Mouse (Mus musculus) liver, embryonic 14.5 days (tissue): ENCODE measurements around the gene Wdfy4. TPM values are rescaled to one million over a fixed set of nuclear protein-coding genes. Genes with fewer than 3 reads are reported as not detected.

Source experiments
- ATAC-seq: fragments of 200-750 bp; cut with Nextera tagmentation; 2 replicates; pipeline ENCODE4 v1.8.0; 2017; ENCODE audit warnings: moderate number of reproducible peaks, mild to moderate bottlenecking, moderate library complexity; ENCODE audit not compliant: insufficient read depth
- DNase-seq, 3 experiments: peaks; one replicate each; pipeline ENCODE4 v3.0.0-alpha.2; 2012 to 2013; ENCODE audit warnings: low read depth in 3 of 3, low spot score in 3 of 3
- H3K27ac ChIP-seq: fragments of 300-500 bp; sonication (generic); 2 replicates; pipeline ENCODE4 v1.5.1; 2014; ENCODE audit warnings: moderate library complexity, mild to moderate bottlenecking, control low read depth, inconsistent platforms
- H3K27me3 ChIP-seq: fragments of 300-500 bp; sonication (generic); 2 replicates; pipeline ENCODE4 v1.6.1; 2014; ENCODE audit warnings: mild to moderate bottlenecking, low read length, moderate library complexity; ENCODE audit not compliant: control insufficient read depth, insufficient read depth
- H3K36me3 ChIP-seq: fragments of 300-500 bp; sonication (generic); replicated peaks from 2 replicates; pipeline ENCODE4 v1.6.1; 2014; ENCODE audit warnings: low read depth; ENCODE audit not compliant: control insufficient read depth, insufficient read depth
- H3K4me1 ChIP-seq, 2 experiments: fragments of 200-500 bp in 1 of 2; fragments of 300-500 bp in 1 of 2; sonication (generic) in 1 of 2; replicated peaks; 2 replicates each; pipeline ENCODE4 v1.6.1; 2012 to 2014; ENCODE audit warnings: antibody characterized with exemption in 1 of 2, inconsistent platforms in 1 of 2, low read length in 1 of 2; ENCODE audit not compliant: control insufficient read depth in 2 of 2, insufficient read depth in 2 of 2
- H3K4me2 ChIP-seq: fragments of 300-500 bp; sonication (generic); 2 replicates; pipeline ENCODE4 v1.6.1; 2014; ENCODE audit warnings: low read depth, mild to moderate bottlenecking, control low read depth, moderate library complexity
- H3K4me3 ChIP-seq, 2 experiments: fragments of 200-500 bp in 1 of 2; fragments of 300-500 bp in 1 of 2; sonication (generic) in 1 of 2; 2 replicates each; pipeline ENCODE4 v1.5.1; 2012 to 2014; ENCODE audit warnings: low read depth in 2 of 2, low read length in 2 of 2, mild to moderate bottlenecking in 2 of 2, control low read depth in 1 of 2, inconsistent platforms in 1 of 2, moderate library complexity in 1 of 2; ENCODE audit not compliant: insufficient read depth in 1 of 2
- H3K9ac ChIP-seq: fragments of 300-500 bp; sonication (generic); replicated peaks from 2 replicates; pipeline ENCODE4 v1.6.1; 2014; ENCODE audit warnings: mild to moderate bottlenecking, control low read depth, moderate library complexity
- H3K9me3 ChIP-seq: fragments of 300-500 bp; sonication (generic); 2 replicates; pipeline ENCODE4 v1.6.1; 2016; ENCODE audit warnings: low read length, mixed read lengths; ENCODE audit not compliant: control insufficient read depth
- CTCF ChIP-seq: IDR thresholded peaks from 2 replicates; pipeline ENCODE4 v1.5.1; 2016; ENCODE audit warnings: antibody characterized with exemption, low read depth, control low read depth
- EP300 ChIP-seq: IDR thresholded peaks from 2 replicates; pipeline ENCODE4 v1.6.1; 2016; ENCODE audit warnings: antibody characterized with exemption, low read depth
- WGBS: fragments of 180-500 bp; shearing (Covaris S2); extraction: QIAGEN DNeasy Blood & Tissue Kit; methylation state at CpG from one replicate; pipeline ENCODE4 v1.1.7; 2014; ENCODE audit not compliant: insufficient replicate concordance; 5-methylcytosine and 5-hydroxymethylcytosine counted together
- polyA plus RNA-seq, 2 experiments: library from polyadenylated mRNA; depleted of rRNA in 1 of 2; stranded (reverse) in 1 of 2; unstranded in 1 of 2; fragments of >200 nt; fragmentation: Nextera tagmentation in 1 of 2; extraction: Ambion mirVana in 1 of 2; gene quantifications; 2 replicates each; pipeline versions ENCODE4 v1.2.1 to v1.2.3; 2012 to 2014

The Wdfy4 gene
- polyA plus RNA-seq, 2 experiments: 1.2 TPM

GRCm38 (mm10) chr14:33189849-33190423 is 4.6 kb upstream of the Wdfy4 start:
- Histone ChIP-seq H3K4me1 (no peaks in the 10 kb centered on the region), H3K36me3 (no peaks in the 10 kb centered on the region), H3K9ac (no peak overlapping the region), H3K27ac (no peak overlapping the region), H3K4me2 (no peak overlapping the region), H3K9me3 (no peaks in the 10 kb centered on the region), H3K27me3 (no peaks in the 10 kb centered on the region), H3K4me3 (no peak overlapping the region)
- no peak for DNase-seq
- WGBS: 81% methylated on average over 21 of the region's 21 CpGs
- no peak for ATAC-seq
- TF ChIP-seq EP300: no peak
- TF ChIP-seq CTCF: no peak

- H3K27me3 ChIP-seq: no peaks in the 10 kb centered on the region
- TF ChIP-seq CTCF: no peak
- TF ChIP-seq EP300: no peak
- ATAC-seq (no peak), DNase-seq (no peak)
- no peak overlapping the region for H3K4me2 ChIP-seq
- 58% methylated on average over 10 of the region's 10 CpGs for WGBS
- no peaks in the 10 kb centered on the region for H3K36me3 ChIP-seq
- H3K9me3 ChIP-seq: no peaks in the 10 kb centered on the region
- H3K27ac ChIP-seq: no peak overlapping the region
- H3K4me3 ChIP-seq: no peak overlapping the region
- no peak overlapping the region for H3K9ac ChIP-seq
- no peaks in the 10 kb centered on the region for H3K4me1 ChIP-seq
These were observed 3.9 kb upstream of the Wdfy4 start for GRCm38 (mm10) chr14:33189230-33189629.

GRCm38 (mm10) chr14:33187201-33187600 is 1.9 kb upstream of the Wdfy4 start:
- 53% methylated on average over 4 of the region's 4 CpGs for WGBS
- no peak for DNase-seq
- H3K36me3 ChIP-seq: no peaks in the 10 kb centered on the region

DNA sequence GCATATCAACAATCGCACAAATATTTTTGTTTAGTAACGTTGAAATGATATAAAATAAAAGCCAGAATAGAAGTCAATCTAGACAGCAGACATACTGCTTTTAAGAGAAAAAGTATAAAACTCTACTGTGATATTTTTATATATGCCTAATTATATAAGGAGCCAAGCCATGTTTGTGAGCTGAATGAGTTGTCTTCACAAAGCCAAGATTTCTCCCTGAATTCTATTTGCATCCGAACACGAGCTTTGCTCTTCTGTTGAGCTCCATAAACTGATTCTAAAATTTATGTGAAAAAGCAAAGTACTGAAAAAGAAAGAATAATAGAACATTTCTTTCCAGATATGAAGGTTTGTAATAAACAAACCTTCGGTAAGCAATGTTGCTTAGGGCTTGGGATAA is 5.2 kb downstream of the Wdfy4 start:
- H3K4me3 ChIP-seq: no peak overlapping the region
- no peak overlapping the region for H3K27ac ChIP-seq
- no peak for DNase-seq
- H3K4me1 ChIP-seq: no peaks in the 10 kb centered on the region
- no peak for TF ChIP-seq EP300
- no peak for TF ChIP-seq CTCF
- no peaks in the 10 kb centered on the region for H3K36me3 ChIP-seq
- no peaks in the 10 kb centered on the region for H3K27me3 ChIP-seq
- WGBS: 66% methylated on average over 5 of the region's 5 CpGs
- no peaks in the 10 kb centered on the region for H3K9me3 ChIP-seq
- H3K4me2 ChIP-seq: no peak overlapping the region
- no peak overlapping the region for H3K9ac ChIP-seq
- no peak for ATAC-seq

More at GRCm38 (mm10) chr14:33187201-33187600, 1.9 kb upstream of the Wdfy4 start:
- Histone ChIP-seq H3K4me2 (no peak overlapping the region), H3K27ac (no peak overlapping the region), H3K9ac (no peak overlapping the region), H3K4me3 (no peak overlapping the region), H3K9me3 (no peaks in the 10 kb centered on the region), H3K4me1 (no peaks in the 10 kb centered on the region), H3K27me3 (no peaks in the 10 kb centered on the region)
- ATAC-seq: no peak
- TF ChIP-seq EP300: no peak
- TF ChIP-seq CTCF: no peak

- H3K9ac ChIP-seq: no peak overlapping the region
- WGBS: 43% methylated on average over 4 of the region's 4 CpGs
- no peak overlapping the region for H3K27ac ChIP-seq
- H3K4me2 ChIP-seq: no peak overlapping the region
- no peak for DNase-seq
- H3K4me3 ChIP-seq: no peak overlapping the region
- no peak for ATAC-seq
- no peaks in the 10 kb centered on the region for H3K9me3 ChIP-seq
- no peaks in the 10 kb centered on the region for H3K27me3 ChIP-seq
- no peaks in the 10 kb centered on the region for H3K4me1 ChIP-seq
- no peaks in the 10 kb centered on the region for H3K36me3 ChIP-seq
- TF ChIP-seq EP300: no peak
- TF ChIP-seq CTCF: no peak
These were observed 10.1 kb downstream of the Wdfy4 start for GRCm38 (mm10) chr14:33175059-33175821.
